Mouse (Mus musculus): ENCODE results near the gene Gpr179. TPM values are rescaled to one million over a fixed set of nuclear protein-coding genes. Genes with fewer than 3 reads are reported as not detected.
A peak's percentile ranks its signal among the peaks of the same experiment; 100 is the strongest.

Gpr179 gene
- 0.40 and 0.66 TPM in 2 replicates for polyA plus RNA-seq (2012; rRNA removed)

DNA sequence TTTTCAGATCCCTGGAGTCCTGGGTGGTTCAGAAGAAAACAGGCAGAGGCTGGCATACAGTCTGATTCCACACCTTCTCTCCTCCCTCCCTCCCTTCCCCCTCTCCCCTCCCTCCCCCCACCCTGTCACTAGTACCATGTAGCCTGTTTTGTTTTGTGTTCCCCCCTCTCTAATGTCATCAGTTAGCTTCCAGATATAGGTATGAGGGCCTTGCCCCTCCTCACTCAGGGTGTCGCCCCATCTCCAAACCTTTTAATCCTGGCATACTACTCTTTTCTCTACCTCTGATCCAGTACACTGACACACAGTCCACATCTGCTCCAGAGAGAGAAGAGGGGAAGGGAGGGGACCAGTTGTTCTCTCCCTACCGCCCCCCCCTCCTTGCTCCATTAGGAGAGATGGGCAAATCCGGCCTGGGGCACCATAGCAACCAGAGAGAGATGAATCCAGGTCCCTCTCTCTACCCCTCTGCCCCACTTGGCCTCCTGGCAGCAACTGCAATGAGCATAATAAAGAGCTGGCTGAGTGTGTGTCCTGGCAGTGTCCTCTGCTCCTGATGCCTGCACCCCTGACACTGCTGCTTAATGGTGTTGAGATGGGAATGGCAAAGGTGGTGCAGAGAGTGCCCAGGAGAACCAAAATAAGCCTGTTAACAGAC is at the start of gene Gpr179:
Gpr179 (minus strand) TSS at position 51 of the 658 bp plus-strand sequence.
- DNase-seq (ENCODE audit: extremely low spot score in 1 of 2, low spot score in 1 of 2), result no peak

DNA sequence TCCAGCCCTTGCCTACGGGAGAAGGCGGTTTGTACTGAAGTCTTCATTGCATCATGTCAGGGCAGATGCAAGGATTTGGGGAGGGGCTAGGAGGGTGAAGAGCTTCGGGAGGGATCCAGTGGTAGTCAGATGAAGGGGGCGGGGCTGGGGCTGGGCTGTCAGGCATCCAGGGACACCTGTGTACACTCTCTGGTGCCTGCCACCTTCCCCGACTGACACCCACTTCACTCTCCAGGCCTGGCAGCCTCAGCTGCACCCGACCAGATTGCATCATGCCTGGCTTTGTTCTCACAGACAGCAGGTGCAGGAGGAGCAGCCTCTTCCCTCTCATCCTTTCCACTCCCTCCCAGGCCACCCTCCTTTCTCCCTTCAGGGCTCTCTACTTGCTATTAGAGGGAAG is 49.2 kb upstream of the Gpr179 start:
- DNase-seq (ENCODE audit: extremely low spot score in 1 of 2, low spot score in 1 of 2), result peak; percentile 46 to 74

DNA sequence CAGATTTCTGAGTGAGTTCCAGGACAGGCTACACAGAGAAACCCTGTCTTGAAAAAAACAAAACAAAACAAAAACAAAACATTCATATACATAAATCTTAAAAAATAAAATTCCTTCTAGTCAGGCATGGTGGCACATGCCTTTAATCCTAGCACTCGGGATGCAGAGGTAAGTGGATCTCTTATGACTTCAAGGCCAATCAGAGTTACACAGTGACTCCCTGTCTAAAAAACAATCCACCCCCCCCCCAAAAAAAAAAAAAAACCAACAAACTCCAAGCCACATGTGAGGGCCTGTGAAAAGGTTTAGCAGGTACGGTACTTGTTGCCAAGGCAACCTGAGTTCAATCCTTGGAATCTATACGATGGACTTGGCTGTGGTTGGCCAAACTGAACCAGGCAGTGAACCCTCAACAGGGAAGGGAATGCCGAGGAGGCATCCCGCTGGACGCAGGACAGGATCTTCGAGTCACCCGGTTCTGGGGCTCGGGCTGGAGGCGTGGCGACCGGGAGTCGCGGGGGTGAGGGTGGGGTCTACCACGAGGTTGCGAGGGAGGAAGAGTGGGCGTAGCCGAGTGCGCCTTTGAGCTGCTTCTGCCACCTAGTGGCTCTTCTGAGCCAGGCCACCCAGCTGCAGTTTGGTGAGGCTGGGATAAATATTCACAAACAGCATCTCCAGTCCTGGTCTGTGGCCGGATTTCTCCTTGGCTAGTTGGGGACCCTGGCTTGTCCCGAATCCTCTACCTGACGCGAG is 48.3 kb upstream of the Gpr179 start:
- peak; percentile 74 to 88 for DNase-seq (ENCODE audit: extremely low spot score in 1 of 2, low spot score in 1 of 2)

DNA sequence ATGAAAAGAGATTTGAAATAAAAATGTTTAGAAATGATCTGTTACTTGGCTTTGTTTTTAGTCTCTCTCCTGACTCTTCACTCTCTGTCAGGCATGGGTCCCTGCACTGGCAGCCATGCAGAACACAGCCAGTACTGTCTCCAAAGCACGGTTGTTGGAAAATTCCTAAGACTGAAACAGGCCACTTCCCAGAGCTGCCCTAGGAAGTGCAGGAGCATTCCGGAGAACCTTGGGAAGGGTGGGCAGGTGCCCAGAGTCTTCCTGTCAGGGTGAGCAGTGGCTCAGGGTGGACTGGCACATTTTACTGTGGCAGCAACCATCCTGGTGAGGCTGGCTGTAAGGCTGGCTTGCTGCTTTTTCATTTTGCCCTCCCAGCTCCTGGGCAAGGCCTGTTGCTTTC is 46.6 kb upstream of the Gpr179 start:
- no peak for DNase-seq (ENCODE audit: extremely low spot score in 1 of 2, low spot score in 1 of 2)

DNA sequence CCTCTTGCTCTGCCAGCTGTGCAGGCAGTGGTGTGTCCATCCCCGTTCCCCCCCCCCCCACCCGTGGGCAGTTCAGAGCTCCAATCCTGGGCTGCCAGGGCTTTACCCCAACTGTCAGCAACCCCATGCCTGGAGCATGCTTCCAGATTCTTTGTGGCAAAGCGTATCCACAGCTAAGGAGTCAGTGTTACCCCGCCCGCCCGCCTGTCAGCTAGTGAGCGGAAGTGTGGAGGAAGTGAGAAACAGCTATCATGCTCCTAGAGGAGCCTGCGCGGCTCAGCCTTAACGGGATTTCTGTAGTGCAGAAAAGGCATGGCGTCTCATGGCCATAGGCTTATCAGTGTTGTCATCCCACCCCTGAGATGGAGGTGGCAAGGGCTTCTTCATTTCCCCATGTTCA is 42.3 kb upstream of the Gpr179 start:
- DNase-seq (ENCODE audit: extremely low spot score in 1 of 2, low spot score in 1 of 2), result peak; percentile 71 to 86

DNA sequence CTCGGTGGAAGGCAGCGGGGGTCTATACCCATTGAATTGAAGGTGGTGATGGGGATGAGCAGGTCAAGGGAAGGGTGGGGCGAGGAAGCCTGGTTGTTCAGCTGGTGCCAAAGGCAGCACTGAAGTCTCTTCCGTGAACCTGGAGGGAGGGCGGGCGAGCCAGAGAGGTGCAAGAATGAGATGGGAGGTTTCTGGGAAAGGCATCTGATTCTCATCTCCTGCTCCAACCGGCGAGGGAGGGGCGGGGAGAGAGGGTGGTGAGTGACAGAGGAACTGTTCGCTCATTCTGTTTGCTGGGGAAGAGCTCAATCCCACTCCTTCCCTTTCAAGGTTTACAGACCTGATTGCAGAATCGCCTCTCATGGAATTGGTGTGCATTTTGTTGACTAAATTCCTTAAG is 41.8 kb upstream of the Gpr179 start:
- peak in 1 of 2 experiments; percentile 63 for DNase-seq (ENCODE audit: extremely low spot score in 1 of 2, low spot score in 1 of 2)

DNA sequence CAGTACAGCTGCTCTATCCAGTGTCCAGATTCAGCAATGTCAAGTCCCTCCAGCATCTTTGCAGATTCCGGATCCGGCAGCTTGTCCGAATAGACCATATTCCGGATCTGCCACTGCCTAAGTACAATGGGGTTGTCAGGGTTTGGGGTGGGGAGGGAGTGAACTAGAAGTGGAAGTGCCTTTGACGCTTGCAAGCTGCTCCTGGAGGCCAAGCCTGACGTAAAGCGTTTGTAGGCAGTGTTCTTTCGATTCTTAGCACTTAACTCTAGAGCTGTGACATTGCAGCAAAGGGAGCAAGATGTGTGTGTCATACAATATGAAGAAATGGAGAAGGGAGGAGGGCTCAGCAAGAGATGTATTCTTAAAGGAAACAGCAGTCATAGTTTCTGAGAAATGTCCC is 37.2 kb upstream of the Gpr179 start:
- DNase-seq (ENCODE audit: extremely low spot score in 1 of 2, low spot score in 1 of 2), result no peak

DNA sequence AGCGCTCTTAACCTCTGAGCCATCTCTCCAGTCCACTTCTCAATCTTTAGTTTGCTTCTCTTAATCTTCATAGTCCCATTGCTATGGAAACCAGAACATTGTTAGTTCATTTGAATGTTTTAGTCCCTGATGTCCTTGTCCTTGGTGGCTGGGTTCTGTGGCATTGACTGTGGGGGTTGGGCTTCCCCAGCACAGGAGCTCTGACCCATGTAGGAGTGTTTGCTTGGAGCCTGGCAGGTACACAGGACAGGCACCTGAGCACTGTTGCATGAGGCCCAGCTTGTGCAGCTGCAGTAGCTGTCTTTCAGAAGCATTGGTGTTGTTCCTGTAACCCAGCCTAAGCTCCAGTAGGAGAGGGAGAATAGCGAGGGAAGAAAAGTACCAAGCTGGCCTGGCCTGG is 35.9 kb upstream of the Gpr179 start:
- no peak for DNase-seq (ENCODE audit: extremely low spot score in 1 of 2, low spot score in 1 of 2)

DNA sequence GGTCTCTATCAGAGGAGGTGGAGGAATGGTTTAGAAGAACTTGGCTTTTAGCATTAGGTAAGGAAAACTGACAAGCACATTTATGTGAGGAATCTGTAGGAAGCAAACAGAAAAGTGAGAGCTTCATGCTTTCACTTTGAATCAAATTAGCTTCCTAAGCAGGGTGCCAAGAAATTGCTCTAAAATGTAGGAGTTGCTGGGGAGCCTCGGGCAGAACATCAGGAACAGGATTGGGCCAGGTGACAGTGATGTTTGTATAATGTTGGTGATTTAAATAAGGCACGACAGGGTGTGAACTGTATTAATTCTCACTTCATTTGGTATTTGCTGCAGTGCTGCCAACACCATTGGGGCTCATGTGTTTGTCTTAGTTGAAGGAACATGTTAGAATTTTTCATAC is 31.9 kb upstream of the Gpr179 start:
- peak in 1 of 2 experiments; percentile 74 for DNase-seq (ENCODE audit: extremely low spot score in 1 of 2, low spot score in 1 of 2)

DNA sequence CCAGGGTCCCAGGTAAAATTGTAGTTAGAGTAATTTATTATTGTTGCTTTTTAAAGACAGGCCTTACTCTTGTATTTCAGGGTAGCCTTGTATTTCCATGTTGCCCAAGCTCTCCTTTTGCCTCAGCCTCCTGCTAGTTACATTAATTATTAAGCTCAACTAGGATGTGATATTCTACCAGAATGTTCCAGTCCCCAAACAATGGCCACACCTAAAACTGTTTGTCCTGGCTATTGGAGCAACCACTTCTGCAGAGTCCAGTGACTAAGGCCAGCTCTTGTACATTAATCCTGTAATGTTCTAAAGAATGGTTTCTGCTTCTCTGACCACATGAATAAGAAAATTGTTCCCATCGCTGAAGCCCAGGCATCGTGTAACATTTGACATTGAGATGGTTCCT is 31.1 kb upstream of the Gpr179 start:
- DNase-seq (ENCODE audit: extremely low spot score in 1 of 2, low spot score in 1 of 2), result no peak

DNA sequence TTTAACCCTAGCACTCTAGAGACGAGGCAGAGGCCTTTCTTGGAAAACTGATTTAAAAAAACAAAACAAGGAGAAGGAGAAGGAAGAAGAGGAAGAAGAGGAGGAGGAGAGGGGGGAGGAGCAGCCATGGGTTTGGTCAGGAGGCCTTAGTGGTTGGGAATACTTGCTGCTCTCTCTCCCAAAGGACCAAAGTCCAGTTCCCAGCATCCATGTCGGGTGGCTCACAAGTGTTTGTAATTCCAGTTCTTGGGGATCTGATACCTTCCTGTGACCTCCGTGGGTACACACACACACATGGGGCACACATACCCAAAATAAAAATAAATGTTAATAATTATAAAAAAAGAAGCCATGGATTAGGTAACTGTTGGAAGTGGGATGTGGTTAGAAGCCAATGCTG is 28.2 kb upstream of the Gpr179 start:
- no peak for DNase-seq (ENCODE audit: extremely low spot score in 1 of 2, low spot score in 1 of 2)

DNA sequence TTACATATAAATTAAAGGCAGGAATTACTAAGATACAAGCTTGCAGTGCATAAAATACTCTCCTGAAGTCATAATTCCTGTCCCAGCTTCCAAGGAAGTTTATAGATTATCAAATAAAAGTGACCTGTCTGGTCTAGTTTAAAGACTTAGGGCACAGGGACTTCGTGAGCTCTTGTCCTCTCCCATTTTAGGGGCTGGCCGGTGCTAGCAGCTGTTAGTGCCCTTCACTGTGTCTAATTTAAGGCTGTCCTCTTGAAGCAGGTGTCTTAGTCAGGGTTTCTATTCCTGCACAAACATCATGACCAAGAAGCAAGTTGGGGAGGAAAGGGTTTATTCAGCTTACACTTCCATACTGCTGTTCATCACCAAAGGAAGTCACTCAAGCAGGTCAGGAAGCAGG is 21.5 kb upstream of the Gpr179 start:
- no peak for DNase-seq (ENCODE audit: extremely low spot score in 1 of 2, low spot score in 1 of 2)

DNA sequence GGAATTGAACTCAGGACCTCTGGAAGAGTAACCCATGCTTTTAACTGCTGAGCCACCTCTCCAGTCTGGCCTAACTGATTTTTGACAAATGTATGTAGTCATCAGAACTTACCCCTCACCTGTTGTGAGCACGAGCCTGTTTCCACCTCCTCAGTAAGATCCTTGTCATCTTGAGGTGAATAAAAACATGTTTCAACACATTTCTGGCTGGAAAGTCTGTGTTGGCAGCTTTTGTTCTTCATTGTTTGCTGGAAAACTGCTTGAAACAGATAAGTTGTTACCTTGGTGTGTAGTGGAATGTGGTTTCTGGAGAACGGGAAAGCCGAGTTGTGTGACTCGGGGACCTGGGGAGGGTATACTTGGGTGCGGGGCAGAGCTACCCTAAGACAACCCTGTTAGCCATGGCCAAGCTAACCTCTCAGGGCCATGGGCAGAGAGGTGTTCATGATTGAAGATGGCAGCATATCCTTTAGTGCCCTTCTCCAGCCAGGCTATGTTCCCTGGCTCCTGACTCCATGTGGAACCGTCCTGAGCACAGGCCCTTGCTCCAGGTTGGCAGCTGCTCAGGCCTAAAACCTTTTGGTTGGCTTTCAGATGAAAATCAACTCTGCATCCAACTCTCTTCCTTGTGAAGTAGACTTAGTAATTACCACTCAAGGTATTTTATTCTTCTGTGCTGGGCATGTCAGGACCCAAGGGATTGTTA is 20.4 kb upstream of the Gpr179 start:
- no peak for DNase-seq (ENCODE audit: extremely low spot score in 1 of 2, low spot score in 1 of 2)

DNA sequence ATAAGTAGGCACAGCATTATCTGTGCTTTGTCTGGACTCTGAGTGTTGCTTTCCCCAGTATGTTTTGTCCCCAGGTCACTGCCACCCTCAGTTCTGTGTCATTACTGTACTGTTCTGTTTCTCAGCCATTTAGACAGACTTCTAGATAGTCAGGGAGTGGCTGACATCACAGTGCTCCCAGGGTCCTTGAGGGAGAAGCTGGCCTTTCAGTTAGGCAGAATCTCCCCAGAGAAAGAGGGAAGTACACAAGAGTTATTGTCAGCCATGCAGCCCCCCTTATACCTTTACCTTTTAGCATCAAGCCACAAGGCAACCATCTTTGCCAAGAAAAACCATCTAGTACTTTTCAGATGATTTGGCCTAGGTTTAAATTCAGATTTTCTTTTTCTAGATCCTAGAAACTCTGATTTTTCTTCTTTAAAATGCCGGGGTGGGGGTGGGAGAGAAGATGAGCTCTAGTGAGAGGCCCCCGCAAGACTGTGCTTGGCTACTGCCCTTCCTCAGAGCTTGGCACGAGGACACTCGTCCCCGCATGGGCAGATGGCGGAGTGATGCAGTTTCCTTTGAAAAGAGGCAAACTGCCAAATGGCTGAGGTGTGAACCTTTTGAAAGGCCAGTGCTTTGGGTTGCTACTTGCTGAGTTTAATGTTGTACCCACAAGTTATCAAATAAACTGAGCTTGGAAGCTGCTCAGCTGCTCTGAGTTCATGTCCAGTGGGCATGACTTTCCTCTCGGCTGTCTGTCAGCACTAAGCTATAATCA is 18.6 kb upstream of the Gpr179 start:
- peak; percentile 57 to 85 for DNase-seq (ENCODE audit: extremely low spot score in 1 of 2, low spot score in 1 of 2)

DNA sequence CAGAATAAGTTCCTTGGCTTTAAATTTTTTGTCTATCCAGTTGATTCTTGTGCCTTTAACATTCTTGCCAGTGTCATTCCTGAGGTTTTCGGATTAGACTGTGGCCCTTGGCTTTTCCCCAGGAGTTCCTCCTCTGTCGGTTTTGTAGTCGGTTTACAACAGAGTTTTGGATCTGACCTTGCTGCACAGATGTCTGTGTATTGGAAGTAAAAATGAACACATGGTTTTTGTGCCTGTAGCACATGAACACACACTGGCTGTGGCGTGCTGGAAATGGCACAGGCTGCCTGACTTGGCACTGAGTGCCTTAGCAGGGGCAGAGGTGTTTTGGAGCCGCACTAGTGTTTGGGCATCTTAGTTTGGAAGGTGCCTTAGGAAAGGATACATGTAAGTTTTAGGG is 16.6 kb upstream of the Gpr179 start:
- no peak for DNase-seq (ENCODE audit: extremely low spot score in 1 of 2, low spot score in 1 of 2)

DNA sequence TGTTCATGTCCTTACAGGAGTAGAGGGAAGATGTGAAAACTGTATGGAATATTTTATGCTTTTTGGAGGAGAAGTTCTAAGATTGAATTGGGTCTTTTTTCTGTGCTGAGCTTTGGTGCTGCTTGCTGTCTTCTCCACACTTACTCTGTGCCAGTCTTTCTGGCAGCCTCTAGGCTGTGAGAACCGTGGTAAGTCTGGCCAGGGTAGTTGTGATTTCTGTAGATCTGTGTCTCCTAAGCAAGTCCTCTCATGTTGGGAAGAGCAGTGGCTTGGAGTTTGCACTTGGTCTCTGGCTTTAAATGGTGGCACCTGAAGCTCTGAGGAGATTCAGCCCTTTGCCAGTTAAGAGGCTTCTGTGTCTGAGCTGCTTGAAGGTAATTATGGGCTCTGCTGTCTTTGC is 13.7 kb upstream of the Gpr179 start:
- DNase-seq (ENCODE audit: extremely low spot score in 1 of 2, low spot score in 1 of 2), result no peak

DNA sequence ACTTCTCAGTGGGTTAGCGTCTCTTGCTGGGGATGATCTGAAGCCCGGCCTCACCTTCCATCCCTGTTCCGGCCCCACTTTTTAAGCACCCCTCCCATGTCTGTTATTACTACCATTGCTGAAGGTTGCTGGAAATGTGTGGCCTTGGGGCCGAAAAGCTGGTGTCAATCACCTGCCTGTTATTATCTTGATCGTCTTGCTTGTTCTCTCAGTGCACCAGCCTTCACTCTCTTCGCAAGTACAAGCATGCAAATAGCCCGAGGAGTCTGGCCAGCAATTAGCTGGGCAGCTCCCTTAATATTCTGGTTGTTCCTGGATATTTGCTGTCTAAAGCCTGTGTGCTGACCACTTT is 11.7 kb upstream of the Gpr179 start:
- no peak for DNase-seq (ENCODE audit: extremely low spot score in 1 of 2, low spot score in 1 of 2)

DNA sequence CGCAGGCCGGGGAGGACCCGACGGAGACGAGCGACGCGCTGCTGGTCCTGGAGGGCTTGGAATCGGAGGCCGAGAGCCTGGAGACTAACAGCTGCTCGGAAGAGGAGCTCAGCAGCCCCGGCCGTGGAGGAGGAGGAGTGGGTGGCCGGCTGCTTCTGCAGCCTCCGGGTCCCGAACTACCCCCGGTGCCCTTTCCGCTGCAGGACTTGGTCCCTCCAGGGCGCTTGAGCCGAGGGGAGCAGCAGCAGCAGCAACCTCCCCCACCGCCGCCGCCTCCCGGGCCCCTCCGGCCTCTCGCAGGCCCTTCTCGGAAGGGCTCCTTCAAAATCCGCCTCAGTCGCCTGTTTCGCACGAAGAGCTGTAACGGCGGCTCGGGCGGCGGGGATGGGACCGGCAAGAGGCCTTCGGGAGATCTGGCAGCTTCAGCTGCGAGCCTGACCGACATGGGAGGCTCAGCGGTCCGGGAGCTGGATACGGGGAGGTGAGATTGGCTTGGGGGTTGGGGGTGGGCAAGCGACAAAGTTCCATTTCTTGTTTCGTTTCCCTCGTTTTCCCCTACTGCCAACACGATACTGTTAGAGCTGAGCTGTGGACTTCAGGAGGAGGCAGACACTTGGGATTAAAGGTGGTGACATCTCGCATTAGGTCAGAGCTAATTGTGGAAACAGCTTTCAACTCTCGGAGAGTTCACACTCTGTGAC is 11.2 kb upstream of the Gpr179 start:
- DNase-seq (ENCODE audit: extremely low spot score in 1 of 2, low spot score in 1 of 2), result no peak

DNA sequence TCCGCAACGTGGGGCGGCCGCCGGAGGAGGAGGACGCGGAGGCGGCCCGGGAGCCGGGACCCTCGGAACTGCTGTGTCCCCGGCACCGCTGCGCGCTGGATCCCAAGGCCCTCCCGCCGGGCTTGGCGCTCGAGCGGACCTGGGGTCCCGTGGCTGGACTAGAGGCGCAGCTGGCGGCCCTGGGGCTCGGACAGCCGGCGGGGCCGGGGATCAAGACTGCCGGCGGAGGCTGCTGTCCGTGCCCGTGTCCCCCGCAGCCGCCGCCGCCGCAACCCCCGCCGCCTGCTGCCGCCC is 10.7 kb upstream of the Gpr179 start:
- no peak for DNase-seq (ENCODE audit: extremely low spot score in 1 of 2, low spot score in 1 of 2)

DNA sequence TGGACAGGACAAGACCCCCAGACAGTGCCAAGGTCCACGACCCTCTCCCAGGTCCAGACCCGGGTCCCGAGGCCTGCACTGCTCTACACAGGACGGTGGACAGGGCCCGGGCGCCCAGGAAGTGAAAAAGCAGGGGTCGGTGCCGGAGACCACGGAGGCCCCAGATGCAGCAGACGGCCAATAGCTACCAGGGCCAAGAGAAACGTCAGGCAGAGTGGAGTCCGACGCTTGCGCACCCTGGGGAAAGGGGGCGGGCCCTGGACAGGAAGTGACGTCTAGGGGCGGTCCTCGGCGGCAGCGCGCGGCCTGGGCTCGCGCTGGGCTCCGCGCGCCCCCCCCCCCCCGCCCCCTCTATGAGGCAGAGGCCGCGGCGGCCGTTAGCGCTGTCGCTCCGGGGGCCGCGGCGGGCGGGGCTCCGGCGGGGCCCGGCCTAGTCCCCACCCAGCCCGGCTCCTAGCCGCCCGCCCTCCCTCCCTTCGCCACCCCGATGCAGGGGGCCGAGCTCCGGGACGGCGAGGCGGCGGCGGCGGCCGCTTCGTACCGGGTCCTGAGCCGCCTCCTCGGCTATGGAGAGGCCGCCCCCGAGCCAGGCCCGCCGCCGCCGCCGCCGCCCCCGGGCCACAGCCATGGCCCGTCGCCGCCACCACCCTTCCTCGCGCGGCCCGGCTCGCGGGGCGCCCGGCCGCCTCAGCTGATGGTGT is 10.2 kb upstream of the Gpr179 start, which contains the start of gene Socs7:
Socs7 (plus strand) TSS at position 604 of the 701 bp plus-strand sequence.
- DNase-seq (ENCODE audit: extremely low spot score in 1 of 2, low spot score in 1 of 2), result peak; percentile 87 to 95
